Mouse (Mus musculus): ENCODE data around the gene Yrdc.

- peak; percentile 88 for TF ChIP-seq CTCF (IDR thresholded peaks at IDR 0.05; ENCODE audit: low read depth)
- no peak for TF ChIP-seq EP300 (optimal IDR thresholded peaks at IDR 0.05)
Observed at GRCm38 (mm10) chr4:124801552-124802308, 48.7 kb upstream of the Yrdc start, which contains the start of gene Mtf1.

All from stomach, postnatal 0 days (tissue).